Mouse (Mus musculus) bone marrow macrophage, adult 2 months (primary cell): ENCODE data around the gene Dmtf1. TPM values are rescaled to one million over a fixed set of nuclear protein-coding genes. Genes with fewer than 3 reads are reported as not detected.
A peak's percentile ranks its signal among the peaks of the same experiment; 100 is the strongest.
"Not testable (repeated sequence)": the region's sequence is repeated elsewhere in the genome, so short reads cannot be mapped to it uniquely, and the experiment has no call there.

Experiments used
- H3K27ac ChIP-seq: 2 replicates; pipeline ENCODE4 v1.5.1; 2012; ENCODE audit warnings: low read depth, low read length; ENCODE audit not compliant: insufficient read depth
- H3K4me1 ChIP-seq: 2 replicates; pipeline ENCODE4 v1.6.1; 2012; ENCODE audit warnings: low read length; ENCODE audit not compliant: control insufficient read depth, insufficient read depth
- H3K4me3 ChIP-seq: 2 replicates; pipeline ENCODE4 v1.5.1; 2012; ENCODE audit warnings: mild to moderate bottlenecking, low read length, moderate library complexity; ENCODE audit not compliant: insufficient read depth
- CTCF ChIP-seq: IDR thresholded peaks from 2 replicates; pipeline ENCODE4 v1.5.1; 2012; ENCODE audit warnings: low read depth, mild to moderate bottlenecking, low read length, moderate library complexity
- POLR2A ChIP-seq: IDR thresholded peaks from 2 replicates; pipeline ENCODE4 v1.6.1; 2012; ENCODE audit warnings: mild to moderate bottlenecking, low read depth, low read length, borderline replicate concordance
- polyA plus RNA-seq: library from polyadenylated mRNA; stranded (reverse); fragments of >200 nt; gene quantifications from 2 replicates; pipeline ENCODE4 v1.2.4, GENCODE M21; 2012; ENCODE audit not compliant: missing spikeins, insufficient read depth, insufficient read length

The Dmtf1 gene
- 27.3 and 30.5 TPM in 2 replicates for polyA plus RNA-seq

GRCm38 (mm10) chr5:9161456-9162041 is at the start of gene Dmtf1:
Gene Dmtf1, minus strand, starts transcription at chr5:9161776.
- Histone ChIP-seq H3K4me1 (no peaks in the 10 kb centered on the region), H3K27ac (peak within 1 kb of the TSS; percentile 98), H3K4me3 (peak within 1 kb of the TSS; percentile 92)
- TF ChIP-seq CTCF (no peak), POLR2A (peak; percentile 94)

GRCm38 (mm10) chr5:9186467-9186866 is 24.9 kb upstream of the Dmtf1 start:
- no peak for TF ChIP-seq POLR2A
- Histone ChIP-seq H3K4me1 (peaks cover 3% of the 10 kb centered on the region; the same call in 1 of the 2 replicates), H3K4me3 (no peak overlapping the region), H3K27ac (no peak overlapping the region)

- Histone ChIP-seq H3K4me3 (no peak overlapping the region), H3K4me1 (no peaks in the 10 kb centered on the region), H3K27ac (no peak overlapping the region)
- TF ChIP-seq CTCF (no peak), POLR2A (no peak)
These were observed 11.7 kb upstream of the Dmtf1 start for GRCm38 (mm10) chr5:9173295-9173694.

DNA sequence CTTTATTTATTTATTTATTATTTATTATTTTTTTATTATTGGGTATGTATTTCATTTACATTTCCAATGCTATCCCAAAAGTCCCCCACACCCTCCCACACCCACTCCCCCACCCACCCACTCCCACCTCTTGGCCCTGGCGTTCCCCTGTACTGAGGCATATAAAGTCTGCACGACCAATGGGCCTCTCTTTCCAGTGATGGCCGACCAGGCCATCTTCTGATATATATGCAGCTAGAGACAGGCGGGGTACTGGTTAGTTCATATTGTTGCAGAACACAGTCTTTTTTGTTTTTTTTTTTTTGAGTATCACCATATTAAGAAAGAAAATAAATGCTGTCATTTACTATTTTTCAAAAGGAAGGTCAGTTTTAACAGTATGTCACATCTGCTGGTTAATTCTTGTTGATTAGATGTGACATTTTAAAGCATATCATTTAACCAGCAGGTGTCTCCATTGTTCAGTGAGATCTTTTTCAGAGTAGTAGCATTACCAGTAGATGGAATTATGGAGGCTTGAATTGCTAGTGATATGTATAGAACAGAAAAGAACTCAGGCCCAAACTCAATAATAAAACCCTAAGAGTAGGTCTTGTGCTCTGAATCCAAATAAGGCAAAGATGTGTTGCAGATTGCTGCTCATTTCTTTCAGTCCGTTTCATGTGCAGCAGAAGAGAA is 7.9 kb upstream of the Dmtf1 start:
- H3K4me3 ChIP-seq, H3K27ac ChIP-seq, H3K4me1 ChIP-seq: not testable (repeated sequence)

GRCm38 (mm10) chr5:9166366-9166765 is 4.8 kb upstream of the Dmtf1 start:
- Histone ChIP-seq H3K4me1 (no peaks in the 10 kb centered on the region), H3K4me3 (no peak overlapping the region), H3K27ac (no peak overlapping the region)
- TF ChIP-seq CTCF (no peak), POLR2A (no peak)

- H3K4me1 ChIP-seq, H3K4me3 ChIP-seq, H3K27ac ChIP-seq: not testable (repeated sequence)
These were observed 3.6 kb upstream of the Dmtf1 start for GRCm38 (mm10) chr5:9165151-9165550.

DNA sequence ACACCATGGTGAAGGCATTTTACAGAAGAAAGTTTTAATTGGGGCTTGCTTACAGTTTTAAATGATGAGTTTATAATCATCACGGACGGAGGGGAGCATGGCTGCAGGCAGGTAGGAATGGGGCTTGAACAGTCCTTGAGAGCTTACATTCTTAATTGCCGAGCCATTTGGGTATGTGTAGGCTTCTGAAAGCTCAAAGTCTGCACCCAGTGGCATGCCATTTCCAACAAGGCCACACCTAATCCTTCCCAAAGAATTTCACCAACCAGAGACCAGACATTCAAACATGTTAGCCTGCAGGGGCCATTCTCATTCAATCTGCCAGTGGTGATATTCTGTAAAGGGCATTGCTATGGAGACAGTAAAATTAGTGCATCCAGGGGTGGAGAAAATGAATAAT is 1.8 kb upstream of the Dmtf1 start:
- H3K27ac ChIP-seq: no peak overlapping the region
- H3K4me3 ChIP-seq: no peak overlapping the region
- TF ChIP-seq CTCF: no peak
- no peak for TF ChIP-seq POLR2A
- H3K4me1 ChIP-seq: no peaks in the 10 kb centered on the region

DNA sequence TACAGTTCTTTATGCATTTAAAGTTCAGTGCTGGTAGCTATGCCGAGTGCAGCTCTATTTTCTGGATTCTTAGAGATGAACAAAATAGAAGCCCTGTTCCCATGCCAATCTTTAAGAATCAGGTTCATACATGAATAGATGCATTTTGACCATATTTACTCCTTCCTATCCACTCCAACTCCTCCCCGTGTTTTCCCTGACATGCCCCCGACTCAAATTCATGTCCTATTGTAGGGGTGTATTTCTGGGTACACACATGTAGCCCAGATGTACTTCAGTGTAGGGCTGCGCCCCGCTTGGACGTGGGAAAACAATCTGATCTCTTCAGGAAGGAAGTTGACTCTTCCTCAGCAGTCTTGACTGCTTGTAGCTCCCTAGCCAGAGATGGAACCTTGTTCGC is 512 bp upstream of the Dmtf1 start:
- no peak for TF ChIP-seq CTCF
- TF ChIP-seq POLR2A: no peak
- peak overlapping the region; percentile 87 for H3K4me3 ChIP-seq
- H3K27ac ChIP-seq: peak overlapping the region; percentile 80
- H3K4me1 ChIP-seq: no peaks in the 10 kb centered on the region

DNA sequence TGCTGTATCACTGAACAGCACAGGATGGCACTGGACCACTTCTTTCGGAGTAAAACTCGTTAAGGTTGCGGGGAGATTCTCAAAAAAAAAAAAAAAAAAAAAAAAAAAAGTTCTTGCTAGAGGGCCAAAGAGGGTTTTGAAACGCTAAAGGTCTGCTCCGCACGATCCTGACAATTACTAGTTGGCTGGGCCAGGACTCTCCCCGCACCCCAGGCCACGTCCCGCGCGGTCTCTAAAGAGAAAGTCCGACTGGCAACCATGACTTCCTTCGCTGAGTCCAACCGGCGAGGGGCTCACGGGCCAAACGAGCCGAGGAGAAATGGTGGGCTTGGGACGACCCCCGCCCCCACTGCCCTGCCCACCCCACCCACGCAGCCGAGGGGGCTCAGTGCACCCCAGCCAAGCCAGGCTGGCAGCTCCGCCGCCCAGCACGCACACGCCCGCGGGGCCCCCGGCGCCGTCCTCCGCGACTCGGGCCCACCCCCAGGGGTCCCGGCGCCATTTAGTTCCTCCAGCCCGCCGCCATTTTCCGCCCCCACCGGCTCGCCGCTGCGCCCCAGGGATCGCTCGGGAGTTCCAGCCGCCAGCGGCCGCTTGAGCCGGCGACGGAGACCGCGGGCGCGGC is 633 bp downstream of the Dmtf1 start:
- peak overlapping the region; percentile 92 for H3K4me3 ChIP-seq
- TF ChIP-seq POLR2A (no peak), CTCF (no peak)
- no peaks in the 10 kb centered on the region for H3K4me1 ChIP-seq
- peak overlapping the region; percentile 98 for H3K27ac ChIP-seq

DNA sequence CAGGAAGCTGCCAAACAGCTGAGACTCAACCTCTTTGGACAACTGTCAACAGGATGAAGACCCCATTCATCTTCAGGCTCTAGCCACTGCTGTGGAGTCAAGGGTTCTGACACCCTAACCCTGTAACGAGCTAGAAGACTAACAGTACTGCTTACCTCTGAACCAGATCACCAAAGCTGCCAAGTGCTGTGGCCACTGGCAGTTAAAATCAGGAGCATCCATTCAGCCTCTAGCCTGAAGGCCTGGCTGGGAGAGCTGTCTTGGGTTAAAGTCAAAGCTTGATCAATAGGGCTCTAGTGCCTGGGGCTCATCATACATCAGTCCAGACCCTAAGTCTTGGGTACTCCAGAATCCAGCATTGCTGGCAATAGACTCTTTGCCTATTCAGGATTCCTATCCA is 4.2 kb downstream of the Dmtf1 start:
- H3K4me3 ChIP-seq: no peak overlapping the region
- H3K27ac ChIP-seq: no peak overlapping the region
- TF ChIP-seq POLR2A (no peak), CTCF (no peak)
- 0 out of 2 replicates have a peak, but pooled peaks cover 2% of the 10 kb centered on the region for H3K4me1 ChIP-seq

DNA sequence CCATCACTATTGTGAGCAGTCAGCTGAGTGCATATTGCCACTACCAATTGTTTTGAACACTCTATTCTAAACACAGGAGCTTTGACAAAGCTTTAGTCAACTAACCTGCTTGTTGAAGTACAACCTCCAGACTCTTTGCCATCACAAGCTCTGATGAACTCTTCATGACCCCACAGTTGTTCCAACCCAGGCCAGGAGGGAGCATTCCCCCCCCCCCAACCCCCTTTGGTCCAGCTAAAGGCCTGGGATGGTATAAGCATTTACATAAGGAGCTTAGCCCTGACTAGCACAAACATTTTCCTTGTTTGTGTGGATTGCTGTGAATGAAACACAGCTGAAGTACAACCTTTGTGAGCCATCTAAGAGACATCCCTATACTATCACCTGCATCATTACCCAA is 4.8 kb downstream of the Dmtf1 start:
- no peak overlapping the region for H3K4me3 ChIP-seq
- H3K27ac ChIP-seq: no peak overlapping the region
- no peak for TF ChIP-seq CTCF
- TF ChIP-seq POLR2A: no peak
- H3K4me1 ChIP-seq: 0 out of 2 replicates have a peak, but pooled peaks cover 2% of the 10 kb centered on the region
